Mouse (Mus musculus) liver, postnatal 0 days (tissue): ENCODE data around the gene Zfp42.
"Not testable (repeated sequence)": the region's sequence is repeated elsewhere in the genome, so short reads cannot be mapped to it uniquely, and the experiment has no call there.

Experiments
- CTCF ChIP-seq: sonication (generic); IDR thresholded peaks from 2 replicates; pipeline ENCODE4 v1.5.1; 2016; ENCODE audit warnings: antibody characterized with exemption, low read depth
- EP300 ChIP-seq: IDR thresholded peaks from 2 replicates; pipeline ENCODE4 v1.6.1; 2016; ENCODE audit warnings: antibody characterized with exemption, low read depth, mild to moderate bottlenecking

DNA sequence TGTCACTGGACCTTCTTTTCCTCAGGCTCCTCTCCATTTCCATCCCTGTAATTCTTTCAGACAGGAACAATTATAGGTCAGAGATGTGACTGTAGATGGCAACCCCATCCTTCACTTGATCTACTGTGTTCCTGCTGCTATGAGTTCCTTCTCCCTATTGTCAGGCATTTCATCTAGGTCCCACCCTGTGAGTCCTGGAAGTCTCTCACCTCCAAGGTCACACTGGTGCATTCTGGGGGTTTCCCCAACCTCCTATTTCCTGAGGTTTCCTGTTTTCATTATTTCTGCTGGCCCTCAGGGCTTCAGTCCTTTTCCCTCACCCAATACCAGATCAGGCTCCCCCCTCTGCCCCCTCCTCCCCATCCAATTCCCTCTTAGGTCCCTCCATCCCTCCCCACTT lies 45.5 kb upstream of the Zfp42 start:
- not testable (repeated sequence) for TF ChIP-seq CTCF, EP300
